In genomic region chr15:100983427-100984153, GRCm38 (mm10) we compare ENCODE assay signal across 8 mouse cellular contexts.
DNase-seq lines count a peak whose midpoint lies in the region; ATAC-seq and TF ChIP-seq lines count a peak whose summit lies in the region.

No protein-coding gene starts in this region.

- ATAC-seq in forebrain, embryonic 13.5 days, result peak; percentile 92
- ATAC-seq in liver, embryonic 12.5 days, result 0 out of 2 replicates have a peak, but pooled peaks have one; percentile 47

- peak; percentile 39 to 52 for DNase-seq in layer of hippocampus, adult 18-20 months (ENCODE audit: low spot score in 2 of 2)
- no peak for DNase-seq in layer of hippocampus, adult 9-10 months (ENCODE audit: low spot score)
- DNase-seq in adrenal gland, postnatal 10 days, result peak; percentile 68
- DNase-seq in induced T-regulatory cell, adult 2 months (ENCODE audit: low read depth), result peak; percentile 68
- DNase-seq in thymus, postnatal 36 days, result peak; percentile 4 to 7

- peak overlapping the region; percentile 55 for H3K27ac ChIP-seq in forebrain, embryonic 13.5 days
- no peak overlapping the region for H3K27ac ChIP-seq in liver, embryonic 12.5 days

- peak overlapping the region; percentile 80 for H3K4me2 ChIP-seq in forebrain, embryonic 13.5 days
- H3K4me2 ChIP-seq in liver, embryonic 12.5 days, result peak overlapping the region; percentile 62
- H3K4me2 ChIP-seq in myocyte (ENCODE audit: low read depth), result peak overlapping the region; percentile 20

- H3K27me3 ChIP-seq in forebrain, embryonic 13.5 days, result no peaks in the 10 kb centered on the region
- H3K27me3 ChIP-seq in liver, embryonic 12.5 days (replicated peaks), result peaks cover 41% of the 10 kb centered on the region
- peaks cover 43% of the 10 kb centered on the region for H3K27me3 ChIP-seq in myocyte (ENCODE audit: control insufficient read depth, insufficient read depth, insufficient read length)

- H3K9me3 ChIP-seq in forebrain, embryonic 13.5 days (replicated peaks), result no peaks in the 10 kb centered on the region
- no peaks in the 10 kb centered on the region for H3K9me3 ChIP-seq in liver, embryonic 12.5 days (replicated peaks)

- WGBS in forebrain, embryonic 13.5 days, result under 1% methylated on average over 46 of the region's 46 CpGs
- under 1% methylated on average over 46 of the region's 46 CpGs for WGBS in liver, embryonic 12.5 days (ENCODE audit: insufficient replicate concordance)

- peak overlapping the region; percentile 51 for H3K4me3 ChIP-seq in forebrain, embryonic 13.5 days
- H3K4me3 ChIP-seq in liver, embryonic 12.5 days, result peak overlapping the region; percentile 44
- H3K4me3 ChIP-seq in myocyte, result no peak overlapping the region

- no peak overlapping the region for H3ac ChIP-seq in myocyte (ENCODE audit: control insufficient read depth, insufficient read length)

- no peaks in the 10 kb centered on the region for H3K79me2 ChIP-seq in myocyte (ENCODE audit: control insufficient read depth, insufficient read depth)

- H3K9ac ChIP-seq in forebrain, embryonic 13.5 days, result peak overlapping the region; percentile 79
- no peak overlapping the region for H3K9ac ChIP-seq in liver, embryonic 12.5 days

- no peak for TF ChIP-seq POLR2A in myocyte (IDR thresholded peaks at IDR 0.05; ENCODE audit: insufficient read length, low read depth)

- H3K4me1 ChIP-seq in forebrain, embryonic 13.5 days, result peaks cover 28% of the 10 kb centered on the region
- H3K4me1 ChIP-seq in liver, embryonic 12.5 days, result peaks cover 11% of the 10 kb centered on the region; the same call in 1 of the 2 replicates

- H3K36me3 ChIP-seq in forebrain, embryonic 13.5 days (ENCODE audit: poor library complexity, severe bottlenecking), result peaks cover 7% of the 10 kb centered on the region; the same call in 1 of the 2 replicates
- no peaks in the 10 kb centered on the region for H3K36me3 ChIP-seq in liver, embryonic 12.5 days
- H3K36me3 ChIP-seq in myocyte (ENCODE audit: control insufficient read depth, insufficient read depth), result no peaks in the 10 kb centered on the region

TF ChIP-seq in myocyte, 11 proteins besides CTCF, POLR2A, EP300 and RAD21:
- TF ChIP-seq MYOG (IDR thresholded peaks at IDR 0.05; ENCODE audit: control insufficient read depth in 1 of 3, insufficient read depth in 1 of 3, insufficient read length in 2 of 3, low read depth in 2 of 3), result peak in 1 of 3 experiments; percentile 29
- no peak for TF ChIP-seq SRF (IDR thresholded peaks at IDR 0.05; ENCODE audit: control insufficient read depth, insufficient read length, low read depth)

Comparison
In these comparisons a context has a peak if more than half of its experiments do, and no peak if none do; other contexts are left out.
1. H3K4me2 ChIP-seq: peak in every context shown above with its lines; median percentile 80 in forebrain, embryonic 13.5 days; 62 in liver, embryonic 12.5 days; 20 in myocyte.